Mouse (Mus musculus): ENCODE measurements around the gene Pnpla1. TPM values are rescaled to one million over a fixed set of nuclear protein-coding genes. Genes with fewer than 3 reads are reported as not detected.

Pnpla1 gene
- polyA plus RNA-seq, 1 experiment, result 0.03 TPM

DNA sequence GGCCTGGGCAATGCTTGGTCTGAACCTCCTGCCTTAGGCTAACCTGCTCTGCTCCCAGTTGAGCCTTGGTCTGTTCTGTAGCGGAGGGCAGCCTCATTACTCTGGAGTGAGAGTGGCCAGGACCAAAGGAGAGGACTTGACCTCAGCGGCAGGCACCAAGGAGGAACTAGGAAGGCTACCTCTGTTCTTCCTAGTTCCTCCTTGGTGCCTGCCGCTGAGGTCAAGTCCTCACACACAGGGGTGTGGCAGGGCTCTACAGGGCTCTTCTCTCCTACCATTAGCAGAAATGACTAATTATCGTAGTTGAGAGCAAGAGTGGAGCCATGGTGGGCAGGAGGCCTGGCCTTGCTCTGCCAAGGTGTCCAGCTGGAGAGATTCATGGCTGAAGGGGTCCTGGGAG, 9.2 kb downstream of the Pnpla1 start:
- 78% methylated on average over 4 of the region's 4 CpGs for WGBS
- TF ChIP-seq POLR2A (IDR thresholded peaks at IDR 0.05; ENCODE audit: borderline replicate concordance, insufficient read depth, low read length) (no peak), CTCF (IDR thresholded peaks at IDR 0.05; ENCODE audit: borderline replicate concordance, insufficient read depth, low read depth, low read length) (no peak)

DNA sequence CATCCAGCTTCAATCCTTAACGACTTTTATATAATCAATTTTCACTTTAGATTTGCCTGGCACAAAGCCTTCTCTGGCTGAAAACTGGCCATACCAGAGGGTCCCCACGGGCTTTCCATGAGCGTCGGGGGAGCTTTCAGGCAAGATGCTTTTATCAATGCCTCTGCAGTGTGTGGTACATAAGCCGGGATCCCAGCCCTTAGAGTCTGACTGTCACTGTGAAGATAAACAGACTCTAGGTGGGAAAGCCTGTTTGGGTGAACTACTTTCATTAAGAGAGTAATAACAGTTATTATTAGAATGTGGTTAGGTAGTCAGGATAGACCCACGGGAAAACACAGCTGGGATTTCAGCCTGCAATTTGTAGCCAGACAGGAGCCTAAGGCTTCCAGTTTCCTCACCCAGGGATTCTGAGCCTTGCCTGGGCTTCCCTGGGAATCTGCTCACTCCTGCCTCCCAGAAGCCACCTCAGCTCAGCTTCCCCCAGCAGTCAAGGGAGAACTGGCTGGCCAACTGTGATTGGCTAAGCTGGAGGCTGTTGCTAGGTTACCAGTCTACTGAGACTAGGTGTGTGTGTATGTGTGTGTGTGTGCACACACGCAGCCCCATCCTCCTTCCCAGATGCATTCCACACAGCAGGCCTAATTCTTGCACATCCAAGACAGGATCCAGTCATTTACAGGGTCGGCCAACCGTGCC, 11.3 kb downstream of the Pnpla1 start:
- no peak overlapping the region for H3K27ac ChIP-seq (ENCODE audit: insufficient read depth, low read length)
- 70% methylated on average over 9 of the region's 9 CpGs for WGBS
- no peak for DNase-seq
- no peak for TF ChIP-seq POLR2A (IDR thresholded peaks at IDR 0.05; ENCODE audit: borderline replicate concordance, insufficient read depth, low read length)
- H3K4me1 ChIP-seq (ENCODE audit: control insufficient read depth, insufficient read depth, low read length), result no peaks in the 10 kb centered on the region
- no peak overlapping the region for H3K4me3 ChIP-seq (replicated peaks; ENCODE audit: insufficient read depth, low read depth, low read length)
- H3K27me3 ChIP-seq (ENCODE audit: control insufficient read depth, insufficient read depth, low read length), result no peaks in the 10 kb centered on the region

More for the DNA sequence above, 9.2 kb downstream of the Pnpla1 start:
- Histone ChIP-seq H3K4me3 (replicated peaks; ENCODE audit: insufficient read depth, low read depth, low read length) (no peak overlapping the region), H3K27ac (ENCODE audit: insufficient read depth, low read length) (no peak overlapping the region), H3K4me1 (ENCODE audit: control insufficient read depth, insufficient read depth, low read length) (no peaks in the 10 kb centered on the region), H3K27me3 (ENCODE audit: control insufficient read depth, insufficient read depth, low read length) (no peaks in the 10 kb centered on the region)
- no peak for DNase-seq

DNA sequence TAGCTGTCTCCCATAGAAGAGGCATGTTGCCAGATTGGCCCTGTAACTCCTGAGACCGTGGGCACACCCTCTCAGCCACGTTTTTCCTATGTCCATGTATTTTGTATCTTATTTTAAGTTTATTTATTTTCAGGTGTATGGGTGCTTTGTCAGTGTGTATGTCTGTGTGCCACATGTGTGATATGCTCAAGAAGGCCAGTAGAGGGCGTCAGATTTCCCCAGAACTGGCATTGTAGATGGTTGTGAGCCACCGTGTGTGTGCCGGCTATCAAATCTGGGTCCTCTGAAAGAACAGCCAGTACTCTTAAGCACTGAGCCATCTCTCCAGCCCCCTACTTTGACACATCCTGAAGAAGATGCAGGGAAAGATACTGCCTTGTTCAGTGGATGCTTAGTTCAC, 12.2 kb downstream of the Pnpla1 start:
- TF ChIP-seq POLR2A (IDR thresholded peaks at IDR 0.05; ENCODE audit: borderline replicate concordance, insufficient read depth, low read length), result no peak
- TF ChIP-seq CTCF (IDR thresholded peaks at IDR 0.05; ENCODE audit: borderline replicate concordance, insufficient read depth, low read depth, low read length), result no peak
- no peak overlapping the region for H3K27ac ChIP-seq (ENCODE audit: insufficient read depth, low read length)
- H3K4me1 ChIP-seq (ENCODE audit: control insufficient read depth, insufficient read depth, low read length), result peaks cover 7% of the 10 kb centered on the region
- no peak for DNase-seq
- 77% methylated on average over 5 of the region's 5 CpGs for WGBS
- no peaks in the 10 kb centered on the region for H3K27me3 ChIP-seq (ENCODE audit: control insufficient read depth, insufficient read depth, low read length)
- H3K4me3 ChIP-seq (replicated peaks; ENCODE audit: insufficient read depth, low read depth, low read length), result no peak overlapping the region

DNA sequence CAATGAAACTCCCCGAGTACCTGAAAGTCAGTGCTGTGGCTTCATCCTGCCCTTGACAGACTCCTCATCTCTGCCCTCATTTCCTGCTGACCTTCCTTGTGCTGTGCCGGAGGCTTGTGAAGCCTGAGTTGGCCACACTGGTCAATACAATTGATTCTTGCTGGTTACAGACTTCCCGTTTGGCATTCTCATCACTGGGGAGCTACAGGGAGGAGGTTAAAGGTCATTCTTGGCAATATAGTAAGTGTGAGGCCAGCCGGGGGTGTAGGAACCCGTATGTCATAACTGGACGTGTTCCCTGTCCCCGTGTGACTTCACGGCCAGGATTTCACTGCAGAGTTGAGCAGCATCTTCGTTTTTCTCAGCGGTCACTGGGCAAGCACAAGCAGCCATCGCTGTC, 13.6 kb downstream of the Pnpla1 start:
- H3K27me3 ChIP-seq (ENCODE audit: control insufficient read depth, insufficient read depth, low read length), result no peaks in the 10 kb centered on the region
- H3K4me3 ChIP-seq (replicated peaks; ENCODE audit: insufficient read depth, low read depth, low read length), result no peak overlapping the region
- TF ChIP-seq POLR2A (IDR thresholded peaks at IDR 0.05; ENCODE audit: borderline replicate concordance, insufficient read depth, low read length) (no peak), CTCF (IDR thresholded peaks at IDR 0.05; ENCODE audit: borderline replicate concordance, insufficient read depth, low read depth, low read length) (no peak)
- peaks cover 7% of the 10 kb centered on the region for H3K4me1 ChIP-seq (ENCODE audit: control insufficient read depth, insufficient read depth, low read length)
- no peak overlapping the region for H3K27ac ChIP-seq (ENCODE audit: insufficient read depth, low read length)
- no peak for DNase-seq
- 61% methylated on average over 11 of the region's 11 CpGs for WGBS

DNA sequence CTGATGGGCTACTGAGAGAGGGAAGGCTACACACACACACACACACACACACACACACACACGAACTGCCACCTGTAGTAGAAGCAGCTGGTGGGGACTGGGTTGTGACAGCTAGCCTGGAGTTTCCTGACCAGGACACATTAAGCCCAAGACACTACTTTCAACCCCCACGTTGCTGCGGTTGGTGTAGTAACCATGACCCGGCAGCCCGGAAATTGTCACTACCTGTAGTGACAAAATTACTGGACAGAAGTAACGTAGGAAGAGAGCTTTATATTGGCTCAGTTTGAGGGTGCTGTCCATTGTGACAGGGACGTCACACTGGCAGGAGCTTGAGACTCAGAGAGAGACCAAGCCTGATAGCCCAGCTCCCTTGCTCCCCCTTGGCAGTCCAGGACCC, 14.1 kb downstream of the Pnpla1 start:
- 92% methylated on average over 7 of the region's 7 CpGs for WGBS
- Histone ChIP-seq H3K4me3 (replicated peaks; ENCODE audit: insufficient read depth, low read depth, low read length) (no peak overlapping the region), H3K4me1 (ENCODE audit: control insufficient read depth, insufficient read depth, low read length) (peaks cover 7% of the 10 kb centered on the region), H3K27me3 (ENCODE audit: control insufficient read depth, insufficient read depth, low read length) (no peaks in the 10 kb centered on the region), H3K27ac (ENCODE audit: insufficient read depth, low read length) (no peak overlapping the region)
- DNase-seq, result no peak
- TF ChIP-seq POLR2A (IDR thresholded peaks at IDR 0.05; ENCODE audit: borderline replicate concordance, insufficient read depth, low read length) (no peak), CTCF (IDR thresholded peaks at IDR 0.05; ENCODE audit: borderline replicate concordance, insufficient read depth, low read depth, low read length) (no peak)

DNA sequence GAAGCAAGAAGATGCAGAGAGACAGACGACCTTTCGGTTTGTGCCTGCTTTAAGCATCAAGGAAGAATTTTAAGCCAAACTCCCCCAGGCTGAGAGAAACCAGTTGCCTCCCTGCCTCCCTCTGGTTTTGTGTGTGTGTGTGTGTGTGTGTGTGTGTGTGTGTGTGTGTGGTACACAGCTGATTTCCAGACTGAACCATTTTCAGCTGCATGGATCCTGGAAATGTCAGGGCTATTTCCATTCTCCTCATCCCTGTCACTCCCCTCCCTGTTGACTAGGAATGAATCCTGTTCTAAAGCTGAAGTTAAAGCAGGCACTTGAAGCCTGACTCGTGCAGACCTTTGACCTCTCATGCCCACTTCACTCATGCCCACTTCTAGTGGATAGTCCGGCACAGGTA, 16.0 kb downstream of the Pnpla1 start:
- Histone ChIP-seq H3K27ac (ENCODE audit: insufficient read depth, low read length) (no peak overlapping the region), H3K27me3 (ENCODE audit: control insufficient read depth, insufficient read depth, low read length) (no peaks in the 10 kb centered on the region), H3K4me3 (replicated peaks; ENCODE audit: insufficient read depth, low read depth, low read length) (no peak overlapping the region), H3K4me1 (ENCODE audit: control insufficient read depth, insufficient read depth, low read length) (peaks cover 7% of the 10 kb centered on the region)
- 93% methylated on average over 4 of the region's 4 CpGs for WGBS
- DNase-seq, result no peak
- no peak for TF ChIP-seq CTCF (IDR thresholded peaks at IDR 0.05; ENCODE audit: borderline replicate concordance, insufficient read depth, low read depth, low read length)

DNA sequence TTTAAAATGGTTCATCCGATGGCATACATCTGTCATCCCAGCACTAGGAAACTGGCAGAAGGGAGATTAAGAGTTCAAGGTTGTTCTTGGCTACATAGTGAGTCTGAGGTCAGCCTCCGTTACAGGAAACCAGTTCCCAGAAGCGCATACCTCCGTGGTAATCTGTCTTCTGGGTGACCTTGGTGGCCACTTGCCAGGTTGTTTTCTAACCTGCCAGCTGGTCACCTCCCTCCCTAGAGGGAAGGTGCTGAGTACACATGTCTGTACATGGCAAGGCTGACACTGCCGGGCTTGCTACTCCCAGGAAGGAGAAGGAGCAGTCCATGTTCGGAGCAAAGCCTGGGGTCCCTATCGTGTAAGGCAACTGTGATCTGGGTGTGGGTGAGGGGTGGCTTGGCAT, 16.6 kb downstream of the Pnpla1 start:
- WGBS, result 8% methylated on average over 7 of the region's 7 CpGs
- Histone ChIP-seq H3K27ac (ENCODE audit: insufficient read depth, low read length) (no peak overlapping the region), H3K4me1 (ENCODE audit: control insufficient read depth, insufficient read depth, low read length) (peaks cover 7% of the 10 kb centered on the region), H3K4me3 (replicated peaks; ENCODE audit: insufficient read depth, low read depth, low read length) (no peak overlapping the region), H3K27me3 (ENCODE audit: control insufficient read depth, insufficient read depth, low read length) (no peaks in the 10 kb centered on the region)
- no peak for TF ChIP-seq CTCF (IDR thresholded peaks at IDR 0.05; ENCODE audit: borderline replicate concordance, insufficient read depth, low read depth, low read length)
- no peak for TF ChIP-seq POLR2A (IDR thresholded peaks at IDR 0.05; ENCODE audit: borderline replicate concordance, insufficient read depth, low read length)
- peak; percentile 23 to 35 for DNase-seq

DNA sequence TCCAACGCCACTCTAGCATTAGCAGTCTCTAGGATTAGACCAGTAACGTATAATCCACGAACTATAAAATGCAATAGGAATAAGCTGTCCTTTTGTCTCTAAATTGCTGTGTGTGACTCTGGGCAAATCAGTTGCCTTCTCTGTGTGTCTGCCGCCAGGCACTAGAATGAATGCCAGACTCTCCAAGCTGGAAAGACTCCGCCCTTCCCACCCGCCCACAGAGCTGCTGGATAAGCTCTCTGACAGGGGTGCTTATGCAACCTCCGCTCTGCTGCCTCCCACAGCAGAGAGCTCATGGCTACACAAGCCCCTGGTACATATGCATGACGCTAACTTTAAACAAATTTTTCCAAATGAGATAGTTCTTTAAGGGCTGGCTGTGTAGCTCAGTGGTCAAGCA, 17.1 kb downstream of the Pnpla1 start:
- no peaks in the 10 kb centered on the region for H3K27me3 ChIP-seq (ENCODE audit: control insufficient read depth, insufficient read depth, low read length)
- TF ChIP-seq CTCF (IDR thresholded peaks at IDR 0.05; ENCODE audit: borderline replicate concordance, insufficient read depth, low read depth, low read length), result no peak
- no peak for TF ChIP-seq POLR2A (IDR thresholded peaks at IDR 0.05; ENCODE audit: borderline replicate concordance, insufficient read depth, low read length)
- 40% methylated on average over 8 of the region's 8 CpGs for WGBS
- peak in 1 of 2 experiments; percentile 39 for DNase-seq
- peaks cover 7% of the 10 kb centered on the region for H3K4me1 ChIP-seq (ENCODE audit: control insufficient read depth, insufficient read depth, low read length)
- H3K4me3 ChIP-seq (replicated peaks; ENCODE audit: insufficient read depth, low read depth, low read length), result no peak overlapping the region
- H3K27ac ChIP-seq (ENCODE audit: insufficient read depth, low read length), result no peak overlapping the region
